Mouse (Mus musculus): ENCODE data around the gene Rbfox1.

The Rbfox1 gene

GRCm38 (mm10) chr16:6206431-6206830, 321.3 kb downstream of the Rbfox1 start:
- no peak for DNase-seq (ENCODE audit: low read depth, low spot score)

- DNase-seq (ENCODE audit: low read depth, low spot score), result no peak
Measured at GRCm38 (mm10) chr16:6212916-6213315, 327.8 kb downstream of the Rbfox1 start.

- DNase-seq (ENCODE audit: low read depth, low spot score), result no peak
Measured at GRCm38 (mm10) chr16:6227449-6227848, 342.3 kb downstream of the Rbfox1 start.

- DNase-seq (ENCODE audit: low read depth, low spot score), result no peak
Measured at GRCm38 (mm10) chr16:6232966-6233365, 347.8 kb downstream of the Rbfox1 start.

GRCm38 (mm10) chr16:6241393-6241792, 356.2 kb downstream of the Rbfox1 start:
- DNase-seq (ENCODE audit: low read depth, low spot score), result no peak

- no peak for DNase-seq (ENCODE audit: low read depth, low spot score)
Measured at GRCm38 (mm10) chr16:6242468-6242867, 357.3 kb downstream of the Rbfox1 start.

- no peak for DNase-seq (ENCODE audit: low read depth, low spot score)
Measured at GRCm38 (mm10) chr16:6247569-6247968, 362.4 kb downstream of the Rbfox1 start.

GRCm38 (mm10) chr16:6264557-6264956, 379.4 kb downstream of the Rbfox1 start:
- DNase-seq (ENCODE audit: low read depth, low spot score), result no peak

GRCm38 (mm10) chr16:6265610-6266009, 380.5 kb downstream of the Rbfox1 start:
- no peak for DNase-seq (ENCODE audit: low read depth, low spot score)

GRCm38 (mm10) chr16:6271596-6272370, 386.6 kb downstream of the Rbfox1 start:
- DNase-seq (ENCODE audit: low read depth, low spot score), result no peak

GRCm38 (mm10) chr16:6283496-6283895, 398.3 kb downstream of the Rbfox1 start:
- DNase-seq (ENCODE audit: low read depth, low spot score), result no peak

- no peak for DNase-seq (ENCODE audit: low read depth, low spot score)
Measured at GRCm38 (mm10) chr16:6284317-6284716, 399.2 kb downstream of the Rbfox1 start.

- no peak for DNase-seq (ENCODE audit: low read depth, low spot score)
Measured at GRCm38 (mm10) chr16:6287699-6288098, 402.5 kb downstream of the Rbfox1 start.

GRCm38 (mm10) chr16:6300112-6300511, 415.0 kb downstream of the Rbfox1 start:
- DNase-seq (ENCODE audit: low read depth, low spot score), result no peak

GRCm38 (mm10) chr16:6303082-6303481, 417.9 kb downstream of the Rbfox1 start:
- DNase-seq (ENCODE audit: low read depth, low spot score), result no peak

GRCm38 (mm10) chr16:6309940-6310339, 424.8 kb downstream of the Rbfox1 start:
- DNase-seq (ENCODE audit: low read depth, low spot score), result no peak

GRCm38 (mm10) chr16:6310744-6311678, 425.9 kb downstream of the Rbfox1 start:
- no peak for DNase-seq (ENCODE audit: low read depth, low spot score)

GRCm38 (mm10) chr16:6313689-6314088, 428.5 kb downstream of the Rbfox1 start:
- no peak for DNase-seq (ENCODE audit: low read depth, low spot score)

- DNase-seq (ENCODE audit: low read depth, low spot score), result no peak
Measured at GRCm38 (mm10) chr16:6324832-6325231, 439.7 kb downstream of the Rbfox1 start.

- DNase-seq (ENCODE audit: low read depth, low spot score), result no peak
Measured at GRCm38 (mm10) chr16:6331400-6331939, 446.3 kb downstream of the Rbfox1 start.

GRCm38 (mm10) chr16:6333273-6333672, 448.1 kb downstream of the Rbfox1 start:
- no peak for DNase-seq (ENCODE audit: low read depth, low spot score)

- DNase-seq (ENCODE audit: low read depth, low spot score), result no peak
Measured at GRCm38 (mm10) chr16:6348103-6348502, 462.9 kb downstream of the Rbfox1 start.

All from CD4-positive helper T cell, adult 2 months (primary cell).